Mouse (Mus musculus): Measurements from ENCODE around the gene Sema7a. TPM values are rescaled to one million over a fixed set of nuclear protein-coding genes. Genes with fewer than 3 reads are reported as not detected.

Sema7a gene
- polyA plus RNA-seq, 1 experiment from 2014 or later: 1.3 TPM

DNA sequence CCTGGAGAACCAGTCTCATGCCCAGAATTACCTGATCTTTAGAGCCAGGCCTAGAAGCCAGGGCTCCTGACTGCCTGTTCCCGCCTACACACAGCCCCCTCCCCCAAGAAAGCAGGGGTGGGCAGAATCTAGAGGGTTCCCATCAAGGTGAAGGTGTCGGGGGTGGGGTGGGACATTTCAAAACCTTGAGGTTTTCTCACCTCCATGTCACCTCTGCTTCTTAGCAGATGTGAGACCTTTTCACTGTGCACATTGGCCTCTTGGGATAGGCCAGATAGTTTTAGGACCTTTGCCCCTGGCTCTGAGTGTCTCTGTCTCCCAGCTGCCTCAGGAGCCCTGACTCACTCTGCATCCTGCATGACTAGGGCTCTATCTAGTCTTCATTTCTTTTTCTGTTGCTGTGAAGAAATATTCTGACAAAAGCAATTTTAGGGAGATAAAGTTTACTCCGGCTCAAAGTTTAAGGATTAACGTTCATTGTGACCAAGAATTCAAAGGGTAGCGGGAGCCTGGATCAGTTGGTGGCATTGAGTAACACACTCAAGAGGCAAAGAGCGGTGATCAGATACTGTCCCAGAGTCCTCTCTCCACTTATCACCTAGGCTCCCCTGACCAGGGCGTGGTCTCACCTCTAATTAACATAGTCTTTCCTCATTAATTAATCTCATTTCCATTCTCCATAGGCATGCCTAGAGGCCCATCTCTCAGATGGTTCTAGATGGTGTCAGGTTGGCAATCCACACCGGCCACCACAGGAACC is 29.1 kb downstream of the Sema7a start:
- H3K9ac ChIP-seq (ENCODE audit: low read length): no peak overlapping the region
- no peaks in the 10 kb centered on the region for H3K27me3 ChIP-seq (ENCODE audit: control insufficient read depth, insufficient read depth, low read length)
- no peak for DNase-seq (ENCODE audit: low spot score)
- H3K36me3 ChIP-seq (ENCODE audit: control insufficient read depth, insufficient read depth, low read length): no peaks in the 10 kb centered on the region
- H3K27ac ChIP-seq (ENCODE audit: low read depth, low read length): no peak overlapping the region
- H3K4me1 ChIP-seq (replicated peaks; ENCODE audit: control insufficient read depth, insufficient read depth, low read length): 0 out of 2 replicates have a peak, but pooled peaks cover 2% of the 10 kb centered on the region
- no peak for ATAC-seq (replicated peaks; ENCODE audit: low FRiP score)
- H3K4me2 ChIP-seq (ENCODE audit: low read depth, low read length, severe bottlenecking): no peak overlapping the region
- H3K4me3 ChIP-seq (ENCODE audit: low read depth, low read length): no peak overlapping the region
- no peaks in the 10 kb centered on the region for H3K9me3 ChIP-seq (ENCODE audit: control insufficient read depth, low read length)
- 87% methylated on average over 8 of the region's 8 CpGs for WGBS

DNA sequence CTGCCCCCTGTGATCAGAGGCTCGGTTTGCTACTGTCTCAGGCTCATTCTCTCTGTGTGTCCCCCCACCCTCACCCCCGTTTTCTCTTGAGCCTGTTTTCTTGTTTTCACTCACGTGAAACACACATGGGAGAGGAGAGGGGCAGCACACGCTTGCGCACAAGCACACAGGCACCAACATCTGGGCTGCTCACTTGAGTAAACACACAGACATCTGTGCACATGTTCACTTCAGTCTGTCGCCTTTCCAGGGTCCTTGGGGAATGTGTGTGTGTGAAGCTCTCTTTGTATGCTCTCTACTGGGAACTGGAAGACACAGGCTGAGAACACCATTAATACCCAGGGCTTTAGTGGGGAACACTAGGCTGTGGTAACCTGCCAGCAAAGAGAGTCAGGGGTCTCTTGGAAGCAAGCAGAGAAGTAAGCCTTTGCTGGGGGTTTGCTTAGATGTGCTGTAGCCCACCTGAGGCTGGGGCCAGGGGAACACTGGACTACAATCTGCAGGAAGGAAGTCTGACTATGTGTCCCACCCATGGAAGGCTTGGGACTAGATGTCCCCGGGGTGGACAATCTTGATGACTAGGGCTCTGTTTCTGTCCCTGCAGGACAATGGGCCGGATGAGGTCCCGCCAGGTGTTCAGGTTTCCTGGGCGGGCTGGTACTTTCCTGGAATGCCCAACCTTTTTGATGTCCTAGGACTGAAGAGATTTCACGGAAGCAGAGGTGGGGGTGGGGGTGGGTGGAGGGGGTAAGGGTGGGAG is 30.0 kb downstream of the Sema7a start:
- DNase-seq (ENCODE audit: low spot score) (no peak), ATAC-seq (replicated peaks; ENCODE audit: low FRiP score) (no peak)
- Histone ChIP-seq H3K36me3 (ENCODE audit: control insufficient read depth, insufficient read depth, low read length) (no peaks in the 10 kb centered on the region), H3K4me2 (ENCODE audit: low read depth, low read length, severe bottlenecking) (no peak overlapping the region), H3K27ac (ENCODE audit: low read depth, low read length) (no peak overlapping the region), H3K9me3 (ENCODE audit: control insufficient read depth, low read length) (no peaks in the 10 kb centered on the region), H3K27me3 (ENCODE audit: control insufficient read depth, insufficient read depth, low read length) (no peaks in the 10 kb centered on the region), H3K9ac (ENCODE audit: low read length) (no peak overlapping the region), H3K4me1 (replicated peaks; ENCODE audit: control insufficient read depth, insufficient read depth, low read length) (0 out of 2 replicates have a peak, but pooled peaks cover 2% of the 10 kb centered on the region), H3K4me3 (ENCODE audit: low read depth, low read length) (no peak overlapping the region)
- WGBS: 84% methylated on average over 11 of the region's 11 CpGs

DNA sequence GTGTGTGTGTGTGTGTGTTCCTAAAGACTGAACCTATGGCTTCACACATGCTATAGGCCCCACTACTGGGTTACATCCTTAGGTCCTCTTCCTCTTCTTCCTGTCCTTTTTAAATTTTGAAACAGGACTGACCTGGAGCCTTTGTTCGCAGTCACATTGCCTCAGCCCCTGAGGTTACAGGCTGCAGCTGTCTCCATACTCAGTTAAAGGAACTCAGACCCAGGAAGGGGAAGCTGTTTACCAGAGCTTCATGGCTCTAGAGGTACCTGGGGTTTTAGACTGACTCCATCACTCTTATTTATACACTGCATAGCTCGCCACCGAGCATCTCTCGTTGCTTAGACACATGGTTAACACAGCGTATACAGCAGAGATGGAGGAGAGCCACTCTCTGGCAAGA is 31.5 kb downstream of the Sema7a start:
- ATAC-seq (replicated peaks; ENCODE audit: low FRiP score) (no peak), DNase-seq (ENCODE audit: low spot score) (no peak)
- Histone ChIP-seq H3K9ac (ENCODE audit: low read length) (no peak overlapping the region), H3K36me3 (ENCODE audit: control insufficient read depth, insufficient read depth, low read length) (no peaks in the 10 kb centered on the region), H3K27ac (ENCODE audit: low read depth, low read length) (no peak overlapping the region), H3K9me3 (ENCODE audit: control insufficient read depth, low read length) (no peaks in the 10 kb centered on the region), H3K4me3 (ENCODE audit: low read depth, low read length) (no peak overlapping the region), H3K4me1 (replicated peaks; ENCODE audit: control insufficient read depth, insufficient read depth, low read length) (0 out of 2 replicates have a peak, but pooled peaks cover 2% of the 10 kb centered on the region), H3K27me3 (ENCODE audit: control insufficient read depth, insufficient read depth, low read length) (no peaks in the 10 kb centered on the region), H3K4me2 (ENCODE audit: low read depth, low read length, severe bottlenecking) (no peak overlapping the region)
- WGBS: 89% methylated on average over 5 of the region's 5 CpGs

- DNase-seq (ENCODE audit: low spot score) (no peak), ATAC-seq (replicated peaks; ENCODE audit: low FRiP score) (no peak)
- Histone ChIP-seq H3K9ac (ENCODE audit: low read length) (no peak overlapping the region), H3K27ac (ENCODE audit: low read depth, low read length) (no peak overlapping the region; the same call in 1 of the 2 replicates), H3K36me3 (ENCODE audit: control insufficient read depth, insufficient read depth, low read length) (no peaks in the 10 kb centered on the region), H3K27me3 (ENCODE audit: control insufficient read depth, insufficient read depth, low read length) (no peaks in the 10 kb centered on the region), H3K4me2 (ENCODE audit: low read depth, low read length, severe bottlenecking) (no peak overlapping the region), H3K4me3 (ENCODE audit: low read depth, low read length) (no peak overlapping the region), H3K9me3 (ENCODE audit: control insufficient read depth, low read length) (no peaks in the 10 kb centered on the region), H3K4me1 (replicated peaks; ENCODE audit: control insufficient read depth, insufficient read depth, low read length) (0 out of 2 replicates have a peak, but pooled peaks cover 2% of the 10 kb centered on the region)
- WGBS: 70% methylated on average over 9 of the region's 9 CpGs
Observed at GRCm38 (mm10) chr9:57972141-57972591, 32.3 kb downstream of the Sema7a start.

GRCm38 (mm10) chr9:57972776-57973439 is 33.0 kb downstream of the Sema7a start:
- Histone ChIP-seq H3K4me3 (ENCODE audit: low read depth, low read length) (no peak overlapping the region), H3K9ac (ENCODE audit: low read length) (no peak overlapping the region), H3K4me2 (ENCODE audit: low read depth, low read length, severe bottlenecking) (no peak overlapping the region), H3K27ac (ENCODE audit: low read depth, low read length) (peak overlapping the region; percentile 10; the same call in 1 of the 2 replicates), H3K4me1 (replicated peaks; ENCODE audit: control insufficient read depth, insufficient read depth, low read length) (0 out of 2 replicates have a peak, but pooled peaks cover 2% of the 10 kb centered on the region), H3K27me3 (ENCODE audit: control insufficient read depth, insufficient read depth, low read length) (no peaks in the 10 kb centered on the region), H3K9me3 (ENCODE audit: control insufficient read depth, low read length) (no peaks in the 10 kb centered on the region), H3K36me3 (ENCODE audit: control insufficient read depth, insufficient read depth, low read length) (no peaks in the 10 kb centered on the region)
- 66% methylated on average over 9 of the region's 9 CpGs for WGBS
- DNase-seq (ENCODE audit: low spot score): no peak
- no peak for ATAC-seq (replicated peaks; ENCODE audit: low FRiP score)

DNA sequence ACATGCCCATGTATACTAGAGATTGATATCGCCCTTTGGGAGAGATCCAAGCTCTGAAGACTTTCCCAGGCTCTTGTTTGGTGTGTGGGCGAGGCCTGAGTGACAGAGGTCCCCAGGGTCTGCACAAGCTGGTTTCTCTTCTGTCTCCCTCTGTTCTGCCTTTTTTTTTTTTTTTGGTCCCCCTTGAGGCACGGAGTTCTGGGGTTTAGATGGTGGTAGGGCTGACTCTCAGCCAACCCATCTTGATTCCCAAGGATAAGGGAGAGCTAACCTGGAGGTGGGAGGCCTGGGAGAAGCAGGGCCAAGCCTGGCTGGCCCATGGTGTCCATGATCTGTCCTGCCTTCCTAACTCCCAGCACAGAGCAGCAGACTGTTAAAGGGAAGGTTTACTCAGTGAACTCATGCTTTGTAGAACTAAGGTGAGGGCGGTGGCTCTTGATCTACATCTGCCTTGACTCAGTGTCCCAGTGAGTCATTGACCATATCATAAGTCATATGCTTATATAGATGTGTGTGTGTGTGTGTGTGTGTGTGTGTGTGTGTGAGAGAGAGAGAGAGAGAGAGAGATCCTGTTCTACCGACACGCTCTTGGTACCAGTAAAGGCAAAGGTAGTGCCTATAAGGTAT is 33.6 kb downstream of the Sema7a start:
- no peak overlapping the region for H3K4me3 ChIP-seq (ENCODE audit: low read depth, low read length)
- 87% methylated on average over 6 of the region's 6 CpGs for WGBS
- no peaks in the 10 kb centered on the region for H3K9me3 ChIP-seq (ENCODE audit: control insufficient read depth, low read length)
- 0 out of 2 replicates have a peak, but pooled peaks cover 2% of the 10 kb centered on the region for H3K4me1 ChIP-seq (replicated peaks; ENCODE audit: control insufficient read depth, insufficient read depth, low read length)
- H3K36me3 ChIP-seq (ENCODE audit: control insufficient read depth, insufficient read depth, low read length): no peaks in the 10 kb centered on the region
- no peak overlapping the region for H3K4me2 ChIP-seq (ENCODE audit: low read depth, low read length, severe bottlenecking)
- no peak overlapping the region for H3K27ac ChIP-seq (ENCODE audit: low read depth, low read length)
- ATAC-seq (replicated peaks; ENCODE audit: low FRiP score) (no peak), DNase-seq (ENCODE audit: low spot score) (no peak)
- no peaks in the 10 kb centered on the region for H3K27me3 ChIP-seq (ENCODE audit: control insufficient read depth, insufficient read depth, low read length)
- no peak overlapping the region for H3K9ac ChIP-seq (ENCODE audit: low read length)

- WGBS: 69% methylated on average over 5 of the region's 5 CpGs
- Histone ChIP-seq H3K27me3 (ENCODE audit: control insufficient read depth, insufficient read depth, low read length) (no peaks in the 10 kb centered on the region), H3K36me3 (ENCODE audit: control insufficient read depth, insufficient read depth, low read length) (no peaks in the 10 kb centered on the region), H3K9ac (ENCODE audit: low read length) (no peak overlapping the region), H3K9me3 (ENCODE audit: control insufficient read depth, low read length) (no peaks in the 10 kb centered on the region), H3K4me3 (ENCODE audit: low read depth, low read length) (no peak overlapping the region), H3K4me1 (replicated peaks; ENCODE audit: control insufficient read depth, insufficient read depth, low read length) (0 out of 2 replicates have a peak, but pooled peaks cover 2% of the 10 kb centered on the region), H3K4me2 (ENCODE audit: low read depth, low read length, severe bottlenecking) (no peak overlapping the region), H3K27ac (ENCODE audit: low read depth, low read length) (no peak overlapping the region)
- DNase-seq (ENCODE audit: low spot score) (no peak), ATAC-seq (replicated peaks; ENCODE audit: low FRiP score) (no peak)
Observed at GRCm38 (mm10) chr9:57974221-57974620, 34.3 kb downstream of the Sema7a start.

- ATAC-seq (replicated peaks; ENCODE audit: low FRiP score): no peak
- no peak overlapping the region for H3K27ac ChIP-seq (ENCODE audit: low read depth, low read length)
- no peak overlapping the region for H3K4me3 ChIP-seq (ENCODE audit: low read depth, low read length)
- H3K4me2 ChIP-seq (ENCODE audit: low read depth, low read length, severe bottlenecking): no peak overlapping the region
- 86% methylated on average over 5 of the region's 5 CpGs for WGBS
- H3K9ac ChIP-seq (ENCODE audit: low read length): no peak overlapping the region
- H3K27me3 ChIP-seq (ENCODE audit: control insufficient read depth, insufficient read depth, low read length): no peaks in the 10 kb centered on the region
- H3K9me3 ChIP-seq (ENCODE audit: control insufficient read depth, low read length): no peaks in the 10 kb centered on the region
- H3K36me3 ChIP-seq (ENCODE audit: control insufficient read depth, insufficient read depth, low read length): no peaks in the 10 kb centered on the region
- 0 out of 2 replicates have a peak, but pooled peaks cover 2% of the 10 kb centered on the region for H3K4me1 ChIP-seq (replicated peaks; ENCODE audit: control insufficient read depth, insufficient read depth, low read length)
- DNase-seq (ENCODE audit: low spot score): no peak
Observed at GRCm38 (mm10) chr9:57975200-57975821, 35.4 kb downstream of the Sema7a start.
